Mouse (Mus musculus) heart, postnatal 0 days (tissue): ENCODE results near the gene Pkig.

Experiments used
- CTCF ChIP-seq: IDR thresholded peaks from 2 replicates; pipeline ENCODE4 v1.5.1; 2016; ENCODE audit warnings: antibody characterized with exemption, control low read depth, low read depth
- EP300 ChIP-seq: IDR thresholded peaks from 2 replicates; pipeline ENCODE4 v1.6.1; 2016; ENCODE audit warnings: antibody characterized with exemption, low read depth

GRCm38 (mm10) chr2:163718526-163718925 is 60.3 kb downstream of the Pkig start:
- TF ChIP-seq CTCF (no peak), EP300 (no peak)
